Mouse (Mus musculus): Measurements from ENCODE around the gene Gm21988.

Gene Gm21988

DNA sequence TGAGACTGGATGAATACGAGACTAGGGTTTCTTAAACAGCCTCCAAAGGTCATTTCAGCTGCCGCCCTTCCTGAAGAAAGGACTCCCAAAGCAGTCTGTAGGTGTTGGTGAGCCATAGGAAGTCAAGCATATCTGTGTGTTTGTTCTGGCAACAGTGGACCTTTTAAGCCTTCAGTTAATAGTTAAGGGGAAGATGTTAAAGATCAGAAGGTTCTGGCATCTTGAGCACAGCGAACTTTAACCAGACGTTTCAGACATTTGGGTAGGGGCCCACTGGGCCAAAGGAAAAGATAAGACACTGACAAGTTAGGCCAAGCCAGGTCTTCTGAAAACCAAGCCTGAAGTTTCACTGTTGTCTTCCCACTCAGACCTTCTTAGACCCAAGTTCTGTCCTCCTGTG is 21.6 kb downstream of the Gm21988 start:
- DNase-seq (ENCODE audit: low read depth, low spot score): no peak

DNA sequence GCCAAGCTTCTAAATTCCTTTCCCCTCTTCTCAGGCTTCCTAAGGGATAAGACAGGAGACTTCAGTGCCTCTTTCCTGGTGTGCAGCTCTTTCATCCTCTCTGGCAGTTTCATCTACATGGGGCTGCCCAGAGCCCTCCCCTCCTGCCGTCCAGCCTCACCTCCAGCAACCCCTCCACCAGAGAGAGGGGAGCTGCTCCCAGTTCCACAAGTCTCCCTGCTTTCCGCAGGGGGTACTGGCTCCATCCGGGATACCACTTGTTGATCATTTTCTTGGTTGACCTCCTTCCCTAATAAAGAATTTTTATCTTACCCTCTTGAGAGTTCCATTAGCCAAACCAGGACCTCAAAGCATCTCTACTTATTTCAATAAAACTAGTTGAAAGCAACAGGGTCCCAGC is 23.5 kb downstream of the Gm21988 start:
- no peak for DNase-seq (ENCODE audit: low read depth, low spot score)

DNA sequence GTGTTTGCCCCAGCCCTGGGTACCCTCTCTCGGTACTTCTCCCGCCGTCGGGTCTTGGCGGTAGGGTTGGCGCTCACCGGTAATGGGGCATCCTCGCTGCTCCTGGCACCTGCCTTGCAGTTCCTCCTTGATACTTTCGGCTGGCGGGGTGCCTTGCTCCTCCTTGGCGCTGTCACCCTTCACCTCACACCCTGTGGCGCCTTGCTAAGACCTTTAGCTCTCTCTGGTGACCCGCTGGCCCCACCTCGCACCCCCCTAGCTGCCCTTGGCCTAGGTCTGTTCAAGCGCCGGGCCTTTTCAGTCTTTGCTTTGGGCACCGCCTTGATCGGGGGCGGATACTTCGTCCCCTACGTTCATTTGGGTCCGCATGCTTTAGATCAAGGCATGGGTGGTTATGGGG is 24.3 kb downstream of the Gm21988 start:
- no peak for DNase-seq (ENCODE audit: low read depth, low spot score)

DNA sequence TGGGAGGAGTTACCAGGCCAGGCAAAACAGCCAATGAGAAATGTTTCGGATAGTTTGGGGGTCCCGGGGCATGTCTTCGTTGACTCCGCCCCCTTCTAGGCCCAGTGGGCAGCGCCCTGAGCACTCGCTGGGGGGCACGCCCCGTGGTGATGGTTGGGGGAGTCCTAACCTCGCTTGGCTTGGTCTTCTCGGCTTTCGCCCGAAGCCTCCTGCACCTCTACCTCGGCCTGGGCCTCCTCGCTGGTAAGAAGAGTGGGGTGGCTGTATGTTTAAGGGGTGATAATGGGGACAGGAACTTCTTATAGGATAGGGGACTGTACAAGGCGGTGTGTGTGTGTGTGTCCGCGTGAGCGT is 24.8 kb downstream of the Gm21988 start:
- no peak for DNase-seq (ENCODE audit: low read depth, low spot score)

DNA sequence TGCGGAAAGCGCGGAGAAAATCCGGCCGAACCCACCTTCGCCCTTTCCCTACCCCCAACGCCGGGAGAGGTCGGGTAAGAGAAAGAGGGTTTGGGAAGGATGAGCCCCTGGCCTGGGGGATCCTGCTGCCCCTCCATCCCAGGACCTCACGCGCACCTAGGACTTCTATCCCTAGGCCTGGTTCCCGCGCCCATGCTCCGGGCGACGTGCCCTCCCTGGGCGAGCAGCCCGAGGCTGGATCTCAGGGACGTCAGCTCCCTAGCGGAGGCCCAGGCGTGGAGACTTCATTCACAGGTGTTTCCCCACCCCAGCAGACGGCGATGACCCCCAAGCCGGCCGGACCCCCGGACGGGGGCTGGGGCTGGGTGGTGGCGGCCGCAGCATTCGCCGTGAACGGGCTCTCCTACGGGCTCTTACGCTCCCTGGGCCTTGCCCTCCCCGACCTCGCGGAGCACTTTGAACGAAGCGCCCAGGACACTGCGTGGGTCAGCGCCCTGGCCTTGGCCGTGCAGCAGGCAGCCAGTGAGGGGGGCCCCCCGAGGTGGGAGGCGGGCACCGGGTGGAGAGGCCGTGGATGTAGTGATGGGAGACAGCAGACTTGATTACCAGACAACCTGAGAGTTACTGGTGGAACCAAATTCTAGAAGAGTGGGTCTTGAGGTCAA is 25.3 kb downstream of the Gm21988 start:
- peak; percentile 56 for DNase-seq (ENCODE audit: low read depth, low spot score)

DNA sequence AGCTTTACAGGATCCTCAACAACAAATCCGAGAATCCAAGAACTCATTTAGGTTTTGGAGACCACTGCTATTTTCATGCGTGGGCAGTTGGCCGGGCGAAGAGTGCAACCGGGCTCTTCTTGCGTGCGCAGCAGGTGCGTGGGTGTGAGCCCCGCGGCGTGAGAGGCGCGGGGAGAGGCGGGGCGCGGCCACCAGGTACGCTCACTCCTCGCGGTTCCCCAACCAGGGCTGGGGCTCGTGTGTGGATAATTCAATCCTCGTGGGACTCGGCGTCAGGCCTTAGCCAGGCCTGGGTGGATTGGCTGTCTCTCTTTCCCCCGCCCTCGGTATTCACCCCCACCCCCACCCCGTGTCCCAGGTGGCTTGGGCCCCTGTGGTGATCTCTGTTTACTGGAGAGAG is 25.9 kb downstream of the Gm21988 start:
- DNase-seq (ENCODE audit: low read depth, low spot score): peak; percentile 91

DNA sequence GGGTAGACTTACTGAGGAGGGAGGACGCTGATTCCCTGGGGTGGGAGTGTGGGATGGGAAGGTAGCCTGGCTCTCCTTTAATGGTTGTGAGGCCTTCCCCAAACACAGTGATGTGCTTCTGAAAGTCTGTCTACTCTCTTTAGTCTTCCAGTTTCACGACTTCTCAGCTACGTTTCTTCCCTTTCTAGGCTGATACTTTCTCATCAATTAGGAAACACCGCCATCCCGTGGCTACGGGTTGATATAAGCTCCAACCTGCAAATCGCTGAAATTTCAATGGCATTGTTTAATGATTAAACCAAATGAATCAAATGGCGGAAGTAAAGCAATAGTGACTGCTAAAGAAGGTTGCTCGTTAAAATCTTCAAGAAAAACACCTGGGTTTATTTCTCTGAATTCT is 26.7 kb downstream of the Gm21988 start:
- peak; percentile 92 for DNase-seq (ENCODE audit: low read depth, low spot score)

DNA sequence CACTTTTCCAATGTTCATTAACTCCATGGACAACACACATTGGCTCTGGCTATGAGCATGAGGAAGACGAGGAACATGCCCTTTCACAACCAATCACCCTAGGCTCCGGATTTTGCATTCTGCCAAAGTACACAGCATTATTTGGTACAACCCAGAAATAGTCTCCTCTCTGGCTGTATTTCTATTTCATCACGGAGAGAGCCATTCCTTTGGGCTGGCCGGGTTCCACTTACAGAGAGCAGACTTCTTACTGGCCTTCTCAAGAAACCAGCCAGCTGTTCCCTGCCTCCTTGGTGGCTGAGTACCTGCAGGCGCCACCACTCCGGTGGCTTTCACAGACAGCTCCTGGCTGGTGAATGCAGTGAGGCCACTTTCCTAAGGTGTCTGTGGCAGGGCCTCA is 27.2 kb downstream of the Gm21988 start, which contains the start of gene Slc16a11:
Gene Slc16a11, plus strand, starts transcription at position 330 of the 400 bp plus-strand sequence.
- no peak for DNase-seq (ENCODE audit: low read depth, low spot score)

DNA sequence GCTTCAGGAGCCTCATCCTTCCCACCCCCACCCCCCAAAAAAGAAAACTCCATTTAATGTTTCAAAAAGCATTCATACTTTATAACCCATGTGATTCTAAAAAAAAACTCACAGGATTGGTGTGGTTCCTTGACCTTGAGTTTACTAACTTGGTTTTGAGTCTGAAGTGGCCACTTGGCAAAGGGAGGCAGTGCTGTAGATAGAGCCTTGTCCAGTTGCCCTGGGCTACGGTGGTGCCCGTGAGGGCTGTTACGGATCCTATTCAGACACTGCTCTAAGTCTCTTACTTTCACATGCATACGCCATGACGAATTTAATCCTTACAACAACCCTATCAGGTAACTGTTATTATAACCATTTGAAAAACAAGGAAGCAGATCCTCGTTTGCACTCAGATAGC is 27.7 kb downstream of the Gm21988 start:
- DNase-seq (ENCODE audit: low read depth, low spot score): no peak

DNA sequence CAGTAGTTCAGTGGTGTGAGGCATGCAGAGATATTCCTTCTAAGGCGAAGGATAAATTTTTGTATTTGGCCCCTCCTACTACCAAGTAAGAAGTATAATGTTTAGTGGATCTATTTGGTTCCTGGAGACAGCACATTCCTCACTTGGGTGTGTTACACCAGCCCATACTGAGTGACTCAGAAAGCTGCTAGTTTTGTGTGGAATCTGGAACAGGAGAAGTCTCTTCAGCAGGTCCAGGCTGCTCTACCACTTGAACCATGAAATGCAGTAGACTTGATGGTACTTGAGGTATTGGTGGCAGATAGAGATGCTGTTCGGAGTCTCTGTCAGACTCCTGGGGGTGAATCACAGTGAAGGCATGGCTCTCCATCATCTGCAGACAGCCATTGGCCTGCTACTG is 28.9 kb downstream of the Gm21988 start:
- no peak for DNase-seq (ENCODE audit: low read depth, low spot score)

DNA sequence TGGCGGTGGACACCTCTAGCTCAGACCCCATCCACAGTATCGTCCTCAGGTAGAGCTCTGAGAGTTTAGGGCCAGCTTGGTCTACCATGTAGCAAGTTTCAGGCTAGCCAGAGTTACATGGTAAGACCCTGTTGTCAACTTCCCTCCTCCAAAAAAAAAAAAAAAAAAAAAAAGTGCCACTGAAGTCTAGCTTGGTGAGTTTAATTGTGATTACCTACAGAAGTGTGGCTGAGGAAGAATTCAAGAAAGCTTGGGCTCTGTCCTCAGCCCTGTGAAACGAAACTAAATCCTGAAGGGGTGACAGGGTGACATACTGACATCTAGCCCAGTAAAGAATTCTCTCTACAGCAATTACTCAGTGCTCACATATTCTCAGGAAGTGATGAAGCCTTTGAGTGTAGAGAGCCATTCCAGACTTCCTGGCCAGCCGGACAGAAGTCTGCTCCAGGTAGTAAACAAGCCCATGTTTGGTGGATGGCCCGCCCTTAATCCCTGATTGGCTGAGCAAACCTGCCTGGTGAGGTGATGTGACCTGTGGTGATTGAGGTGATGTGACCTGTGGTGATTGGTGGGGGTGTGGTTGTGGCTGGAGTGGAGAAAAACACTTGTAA is 30.7 kb downstream of the Gm21988 start:
- DNase-seq (ENCODE audit: low read depth, low spot score): no peak

DNA sequence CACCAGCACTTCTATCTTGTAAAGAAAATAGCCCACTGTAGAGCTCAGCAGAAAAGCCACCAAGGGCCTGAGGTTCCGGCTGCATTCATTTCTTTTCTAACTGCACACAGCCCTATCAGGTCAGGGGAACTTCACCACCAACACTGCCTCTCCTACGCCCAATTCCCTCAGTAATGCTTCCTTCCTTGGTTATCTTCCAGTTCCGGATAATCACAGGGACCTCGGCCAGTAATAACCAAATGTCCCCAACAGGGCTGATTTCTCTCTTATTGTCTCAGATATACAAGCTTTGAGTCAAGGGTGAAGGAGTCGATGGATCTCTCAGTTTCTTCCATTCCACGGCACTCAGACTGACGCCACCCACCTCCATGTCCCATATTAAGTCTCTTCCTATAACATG is 32.3 kb downstream of the Gm21988 start:
- no peak for DNase-seq (ENCODE audit: low read depth, low spot score)

DNA sequence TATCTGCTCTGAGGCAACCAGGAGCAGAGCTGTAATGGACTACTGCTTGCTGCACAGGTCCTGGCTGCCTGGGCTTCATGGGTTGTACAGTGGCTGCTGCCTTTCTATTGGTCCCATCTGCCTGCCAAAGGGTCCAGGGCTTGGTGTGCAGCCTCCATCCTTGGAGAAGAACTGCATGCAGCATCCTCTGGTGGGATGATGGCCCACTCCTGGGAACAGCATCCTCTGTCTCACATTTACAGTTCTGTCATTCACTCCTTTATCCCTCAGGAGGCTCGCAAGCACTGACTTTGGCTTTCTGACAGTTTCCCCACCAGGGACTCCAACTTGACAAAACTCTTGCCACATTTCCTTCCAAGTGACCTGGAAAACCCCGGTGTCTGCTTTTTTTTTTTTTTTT is 32.8 kb downstream of the Gm21988 start:
- DNase-seq (ENCODE audit: low read depth, low spot score): no peak

DNA sequence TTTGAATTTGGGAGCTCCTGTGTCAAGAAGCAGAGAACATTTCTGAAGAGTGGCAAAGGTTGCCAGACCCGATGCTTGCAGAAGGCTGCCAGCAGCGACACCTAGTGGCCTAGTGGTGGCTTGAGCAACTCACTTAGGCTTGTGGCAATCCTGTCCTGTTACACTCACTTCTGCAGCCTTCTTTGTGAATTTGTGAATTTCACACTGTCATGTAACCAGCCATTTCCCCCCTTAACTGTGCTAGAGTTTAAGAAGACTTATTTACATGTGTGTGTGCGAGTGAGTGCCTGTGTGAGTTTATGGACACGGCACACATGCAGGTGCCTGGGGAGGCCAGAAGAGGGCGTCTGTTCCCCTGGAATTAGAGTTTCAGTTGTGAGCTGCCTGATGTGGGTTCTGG is 37.9 kb downstream of the Gm21988 start:
- DNase-seq (ENCODE audit: low read depth, low spot score): peak; percentile 90

DNA sequence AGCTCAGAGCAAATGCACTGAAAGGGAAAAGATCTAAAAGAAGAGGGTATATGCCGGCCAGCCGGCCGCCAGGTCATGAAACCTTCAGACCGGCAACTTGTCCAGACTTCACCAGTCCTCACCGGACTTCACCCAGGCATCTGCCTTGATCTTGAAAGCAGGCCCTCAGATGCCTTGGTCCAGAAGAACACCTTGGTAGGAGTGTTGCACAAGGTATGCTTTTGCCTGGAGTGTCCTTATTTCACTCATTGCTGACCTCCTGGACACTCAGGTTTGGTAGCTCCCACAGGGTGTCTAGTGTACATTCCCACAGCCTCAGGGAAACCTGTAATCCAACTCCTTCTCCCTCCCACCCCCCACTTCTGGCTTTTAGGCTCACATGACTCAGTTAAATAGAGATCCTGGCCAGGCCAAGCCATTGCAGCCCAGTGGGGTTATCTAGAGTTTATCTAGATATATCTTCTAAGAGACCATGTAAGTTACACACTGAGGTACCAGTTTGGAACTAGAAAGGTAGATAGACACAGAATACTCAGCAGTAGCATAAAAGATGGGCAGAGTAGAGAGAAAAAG is 39.5 kb downstream of the Gm21988 start:
- no peak for DNase-seq (ENCODE audit: low read depth, low spot score)

DNA sequence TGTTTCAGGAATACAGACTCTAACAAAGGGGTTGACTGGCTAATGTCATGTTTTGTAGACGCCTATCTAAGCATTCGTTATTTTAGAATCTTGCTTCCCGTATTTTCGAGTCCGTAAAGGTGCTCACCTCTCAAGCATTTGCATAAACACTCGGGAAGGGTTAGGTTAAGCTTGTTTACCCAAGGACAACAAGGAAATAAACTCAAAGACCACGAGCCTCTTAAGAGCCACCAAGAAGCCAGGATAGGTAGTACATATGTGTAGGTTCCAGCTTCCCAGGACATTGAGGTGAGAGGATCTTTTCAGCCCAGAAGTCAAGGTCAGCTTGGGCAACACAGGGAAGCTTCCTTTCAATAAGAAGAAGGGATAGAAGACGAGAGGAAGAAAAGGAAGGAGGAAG is 40.5 kb downstream of the Gm21988 start:
- no peak for DNase-seq (ENCODE audit: low read depth, low spot score)

DNA sequence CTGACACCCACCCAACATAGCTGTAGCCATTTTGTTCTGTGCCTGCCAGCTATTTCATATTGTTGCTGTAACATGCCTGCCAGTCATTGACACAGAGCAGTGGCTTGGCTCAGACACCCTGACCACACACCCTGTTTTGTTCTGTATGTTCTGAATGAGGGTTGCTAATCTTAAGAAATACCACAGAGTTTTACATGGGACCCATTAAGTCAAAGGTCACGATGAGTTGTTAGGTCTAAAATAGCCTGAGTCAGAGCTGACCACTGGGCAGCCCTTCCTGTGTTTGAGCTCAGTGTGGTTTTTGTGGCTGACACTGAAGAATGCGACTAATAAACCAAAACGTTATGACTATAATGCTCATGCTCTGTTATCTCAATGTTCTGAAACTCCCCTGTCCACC is 41.3 kb downstream of the Gm21988 start:
- DNase-seq (ENCODE audit: low read depth, low spot score): no peak

DNA sequence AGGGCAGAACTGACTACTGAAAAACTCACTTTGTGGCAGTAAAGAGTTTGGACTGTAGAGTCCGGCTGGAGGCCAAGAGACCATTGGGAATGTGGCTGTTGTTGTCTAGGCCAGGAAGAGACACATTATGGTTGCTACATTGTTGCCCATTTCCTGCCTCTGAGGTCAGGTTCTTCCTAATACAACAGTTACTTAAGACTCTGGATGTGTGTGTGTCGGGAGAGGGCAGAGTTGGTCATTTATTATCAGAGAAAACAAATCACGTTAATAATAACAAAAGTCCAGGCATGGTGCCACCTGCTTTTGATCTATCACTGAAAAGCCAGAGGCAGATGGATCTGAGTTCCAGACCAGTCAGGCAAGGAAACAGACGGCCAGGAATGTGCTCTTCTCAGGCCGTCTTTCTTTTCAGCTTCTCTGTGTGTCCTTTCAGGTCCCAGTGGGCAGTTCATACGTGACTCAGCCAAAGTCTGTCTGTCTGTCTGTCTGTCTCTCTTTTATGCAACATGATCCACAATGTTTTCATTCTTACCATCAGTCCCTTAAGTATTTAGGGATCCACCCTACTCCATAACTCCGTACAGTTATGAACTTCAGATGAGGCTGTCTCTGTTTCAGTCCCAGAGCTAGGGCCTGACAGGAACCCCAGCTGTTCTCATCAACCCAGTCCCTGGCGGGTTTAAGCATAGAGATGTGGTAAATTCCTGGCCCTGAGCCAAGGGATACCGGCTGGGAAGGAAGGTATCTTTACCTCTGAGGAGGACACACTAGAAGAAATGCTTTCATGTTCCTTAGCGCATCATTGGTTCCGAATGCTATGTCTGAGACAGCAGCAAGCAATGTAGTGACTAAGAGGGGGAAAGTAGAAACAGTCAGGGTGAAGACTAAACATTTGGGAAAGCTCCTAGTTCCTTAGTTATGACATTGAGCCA is 46.0 kb downstream of the Gm21988 start:
- DNase-seq (ENCODE audit: low read depth, low spot score): no peak

DNA sequence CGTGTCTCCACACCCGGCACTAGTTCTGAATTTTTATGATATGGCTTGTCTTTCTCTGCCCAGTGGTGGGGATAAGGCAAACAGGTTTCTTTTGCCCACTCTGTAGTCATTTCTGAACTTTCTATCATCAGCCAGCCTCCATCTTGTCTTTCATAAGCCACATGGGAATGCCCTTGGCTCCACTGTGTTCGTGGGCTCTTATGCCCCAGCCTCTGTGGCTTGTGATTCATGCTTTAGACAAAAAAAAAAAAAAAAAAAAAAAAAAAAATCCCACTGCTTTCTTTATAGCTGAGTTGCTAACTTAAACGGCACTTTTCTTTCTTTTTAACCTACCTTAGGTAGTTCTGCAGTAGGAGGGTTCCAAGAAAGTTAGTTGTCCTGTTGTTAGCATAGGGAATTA is 47.5 kb downstream of the Gm21988 start:
- no peak for DNase-seq (ENCODE audit: low read depth, low spot score)

DNA sequence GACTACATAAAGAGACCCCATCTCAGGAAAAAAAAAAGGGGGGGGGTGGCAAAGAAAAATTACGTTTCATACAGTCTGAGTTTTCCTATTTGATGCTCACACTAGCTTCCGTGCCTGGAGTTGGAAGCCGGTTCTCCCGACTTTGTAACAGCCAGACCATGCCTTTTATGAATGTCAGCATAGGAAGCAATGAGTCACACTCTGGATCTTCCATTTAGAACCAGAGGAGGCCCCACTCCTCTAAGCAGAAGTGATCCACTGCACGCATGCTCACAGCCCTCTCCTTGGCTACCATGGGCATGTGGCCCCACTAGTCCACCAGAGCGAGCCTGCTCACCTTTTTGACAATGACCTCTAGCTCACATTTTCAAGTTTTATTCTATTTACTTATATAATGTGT is 48.4 kb downstream of the Gm21988 start:
- DNase-seq (ENCODE audit: low read depth, low spot score): peak; percentile 12

DNA sequence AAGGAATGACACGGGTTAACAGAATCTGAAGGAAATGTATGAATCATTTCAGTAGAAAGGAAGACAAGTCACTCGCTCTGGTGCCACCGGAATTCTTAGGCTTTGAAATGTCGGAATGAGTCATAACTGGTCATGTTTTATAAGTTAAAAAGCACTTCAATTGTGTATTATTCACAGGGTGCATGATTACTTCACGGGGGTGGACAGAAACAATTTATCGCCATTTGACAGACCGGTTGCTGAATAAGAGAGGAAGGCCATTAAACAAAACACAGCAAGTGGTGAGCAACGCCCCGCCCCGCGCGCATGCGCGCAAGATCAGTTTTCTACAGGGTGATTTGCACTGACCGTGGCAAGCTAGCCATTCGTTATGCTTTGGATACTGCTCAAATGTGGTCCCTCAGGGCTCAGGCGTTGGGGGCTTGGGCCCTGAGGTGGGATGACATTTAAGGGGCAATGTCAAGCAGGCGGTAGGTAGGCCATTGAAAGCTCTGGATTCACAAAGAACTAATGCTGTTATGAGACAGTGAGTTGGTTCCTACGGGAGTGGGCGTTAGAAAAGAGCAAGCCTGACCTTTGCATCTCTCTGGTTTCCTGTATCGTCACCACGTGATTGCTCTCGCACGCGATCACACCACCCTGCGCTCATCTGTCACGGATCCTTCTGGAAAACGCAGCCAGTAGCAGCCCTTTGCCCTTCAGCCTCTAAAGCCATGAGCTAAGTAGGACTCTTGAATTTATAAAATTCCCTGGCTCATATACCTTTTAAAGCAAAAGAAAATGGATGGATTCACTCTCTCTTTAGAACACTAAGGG is 50.1 kb downstream of the Gm21988 start:
- peak; percentile 33 for DNase-seq (ENCODE audit: low read depth, low spot score)

Measured in brain, adult 2 months (tissue).